Mouse (Mus musculus) G1E-ER4 (cell line): ENCODE data around the gene Nos1. TPM values are rescaled to one million over a fixed set of nuclear protein-coding genes. Genes with fewer than 3 reads are reported as not detected.

Source experiments
- GATA1 ChIP-seq: IDR thresholded peaks from one replicate; pipeline ENCODE4 v1.8.0; 2012; ENCODE audit warnings: low read length, inconsistent platforms
- polyA plus RNA-seq: library from polyadenylated mRNA; stranded (reverse); fragments of >175 nt; gene quantifications from 2 replicates; pipeline ENCODE4 v1.2.3, GENCODE M21; 2012

The Nos1 gene
- polyA plus RNA-seq, 1 experiment, result not detected

GRCm38 (mm10) chr5:117823811-117824210 is 43.0 kb downstream of the Nos1 start:
- TF ChIP-seq GATA1, result no peak

- TF ChIP-seq GATA1, result no peak
Observed at GRCm38 (mm10) chr5:117824486-117824885, 43.7 kb downstream of the Nos1 start.

- TF ChIP-seq GATA1, result no peak
Observed at GRCm38 (mm10) chr5:117825336-117825735, 44.5 kb downstream of the Nos1 start.

- TF ChIP-seq GATA1, result no peak
Observed at GRCm38 (mm10) chr5:117827366-117827765, 46.5 kb downstream of the Nos1 start.

- no peak for TF ChIP-seq GATA1
Observed at GRCm38 (mm10) chr5:117836930-117837329, 56.1 kb downstream of the Nos1 start.

GRCm38 (mm10) chr5:117837731-117838130 is 56.9 kb downstream of the Nos1 start:
- TF ChIP-seq GATA1, result no peak

- TF ChIP-seq GATA1, result no peak
Observed at GRCm38 (mm10) chr5:117839501-117839900, 58.7 kb downstream of the Nos1 start.

- no peak for TF ChIP-seq GATA1
Observed at GRCm38 (mm10) chr5:117840203-117840602, 59.4 kb downstream of the Nos1 start.

GRCm38 (mm10) chr5:117840988-117841387 is 60.2 kb downstream of the Nos1 start:
- TF ChIP-seq GATA1, result no peak

GRCm38 (mm10) chr5:117841651-117842347 is 61.0 kb downstream of the Nos1 start:
- no peak for TF ChIP-seq GATA1

- TF ChIP-seq GATA1, result no peak
Observed at GRCm38 (mm10) chr5:117842699-117843098, 61.9 kb downstream of the Nos1 start.

- no peak for TF ChIP-seq GATA1
Observed at GRCm38 (mm10) chr5:117844611-117845010, 63.8 kb downstream of the Nos1 start.

GRCm38 (mm10) chr5:117850474-117850873 is 69.6 kb downstream of the Nos1 start:
- no peak for TF ChIP-seq GATA1

- no peak for TF ChIP-seq GATA1
Observed at GRCm38 (mm10) chr5:117853741-117854140, 72.9 kb downstream of the Nos1 start.

GRCm38 (mm10) chr5:117864588-117865300 is 83.9 kb downstream of the Nos1 start:
- TF ChIP-seq GATA1, result no peak

- no peak for TF ChIP-seq GATA1
Observed at GRCm38 (mm10) chr5:117865876-117866275, 85.0 kb downstream of the Nos1 start.

GRCm38 (mm10) chr5:117871614-117872013 is 90.8 kb downstream of the Nos1 start:
- TF ChIP-seq GATA1, result no peak
